Mouse (Mus musculus) layer of hippocampus, adult 8-10 months (tissue): ENCODE measurements around the gene Col27a1. TPM values are rescaled to one million over a fixed set of nuclear protein-coding genes. Genes with fewer than 3 reads are reported as not detected.

Source experiments
- DNase-seq, 2 experiments: peaks; one replicate each; pipeline ENCODE4 v3.0.0; 2022; ENCODE audit warnings: low spot score in 2 of 2
- microRNA-seq, 2 experiments: library from miRNA; unstranded; fragments of <30 nt; microRNA quantifications; one replicate each; pipeline ENCODE4 v1.2.0; 2022
- total RNA-seq, 4 experiments: library from RNA; stranded (reverse); gene quantifications; 2 replicates each; pipeline ENCODE4 v1.2.4; 2022

The Col27a1 gene
- total RNA-seq, 4 experiments from 2014 or later: 4.1 to 10.9 (median 7.8) TPM

DNA sequence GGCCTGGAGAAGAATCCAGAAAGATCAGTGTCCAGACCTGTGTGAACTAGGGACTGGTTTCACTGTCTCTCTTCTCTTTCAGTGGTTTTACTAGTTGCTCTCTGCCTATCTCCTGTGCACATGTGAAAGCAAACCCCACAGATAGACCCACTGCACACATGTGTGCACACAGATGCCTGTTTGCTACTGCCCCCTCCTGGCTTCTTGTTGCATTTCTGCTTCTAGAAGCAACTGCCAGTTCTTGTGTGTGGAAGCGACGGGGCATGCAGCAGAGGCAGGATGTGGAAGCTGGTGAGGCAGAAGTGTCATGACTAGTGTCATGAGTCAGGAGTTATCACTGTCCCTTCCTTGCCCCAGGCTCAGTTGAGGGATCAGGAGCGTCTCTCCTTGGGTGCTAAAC is 158.1 kb downstream of the Col27a1 start:
- no peak for DNase-seq

DNA sequence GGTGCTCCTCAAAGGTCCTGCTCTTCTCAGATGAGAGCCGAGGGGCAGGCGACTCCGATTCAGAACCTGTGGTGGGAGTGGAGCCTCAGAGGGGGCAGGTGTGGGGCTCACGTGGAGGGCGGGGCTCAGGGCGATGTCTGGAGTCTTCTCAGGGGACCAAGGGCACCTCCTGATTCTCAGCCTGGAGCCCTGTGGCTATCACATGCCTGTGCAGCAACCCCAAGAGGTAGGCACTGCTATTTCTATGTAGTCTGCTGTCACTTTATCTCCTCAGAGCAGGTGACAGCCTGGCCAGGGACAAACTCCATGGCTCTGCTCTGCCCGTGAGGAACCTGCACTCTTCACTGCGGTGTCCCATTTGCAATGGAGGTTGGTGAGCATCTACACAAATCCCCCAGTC is 159.6 kb downstream of the Col27a1 start:
- DNase-seq: no peak

DNA sequence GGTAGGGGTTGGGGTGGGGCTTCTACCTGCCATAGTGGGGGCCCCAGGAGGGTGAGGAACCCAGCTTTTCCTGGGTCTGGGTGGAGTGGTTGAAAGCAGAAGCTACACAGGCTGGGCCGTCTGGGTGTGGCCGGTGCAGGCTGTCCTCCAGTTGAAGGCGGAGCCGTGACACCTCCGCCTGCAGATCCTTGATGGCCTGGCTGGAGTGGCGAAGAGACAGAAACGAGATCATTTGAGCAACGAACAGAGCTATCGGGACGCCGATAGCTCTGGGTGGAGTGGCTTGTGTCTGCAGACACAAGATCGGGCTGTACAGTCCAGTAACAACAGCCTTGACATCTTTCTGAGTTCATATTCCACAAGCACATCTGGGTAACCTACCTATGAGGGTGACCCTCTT is 160.5 kb downstream of the Col27a1 start:
- no peak for DNase-seq

DNA sequence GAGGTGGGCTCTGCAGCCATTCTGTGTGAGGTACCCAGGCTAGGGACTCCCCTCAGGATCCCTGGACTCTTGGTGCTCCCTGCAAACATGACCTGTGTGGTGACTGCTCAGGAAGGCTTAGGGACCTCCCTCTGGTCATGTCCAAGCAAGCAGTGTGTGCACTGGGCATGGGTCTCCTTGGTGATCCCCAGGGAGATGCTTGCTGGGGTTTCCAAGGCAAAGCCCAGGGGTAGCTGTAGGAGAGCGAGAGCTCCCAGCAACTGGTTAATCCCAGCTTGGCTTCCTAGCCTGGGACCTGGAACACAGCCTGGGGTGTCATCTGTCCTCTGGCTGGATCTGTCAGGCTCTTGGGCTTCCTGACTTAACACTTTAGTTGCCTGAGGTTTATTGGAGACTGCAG is 161.6 kb downstream of the Col27a1 start:
- DNase-seq: no peak

DNA sequence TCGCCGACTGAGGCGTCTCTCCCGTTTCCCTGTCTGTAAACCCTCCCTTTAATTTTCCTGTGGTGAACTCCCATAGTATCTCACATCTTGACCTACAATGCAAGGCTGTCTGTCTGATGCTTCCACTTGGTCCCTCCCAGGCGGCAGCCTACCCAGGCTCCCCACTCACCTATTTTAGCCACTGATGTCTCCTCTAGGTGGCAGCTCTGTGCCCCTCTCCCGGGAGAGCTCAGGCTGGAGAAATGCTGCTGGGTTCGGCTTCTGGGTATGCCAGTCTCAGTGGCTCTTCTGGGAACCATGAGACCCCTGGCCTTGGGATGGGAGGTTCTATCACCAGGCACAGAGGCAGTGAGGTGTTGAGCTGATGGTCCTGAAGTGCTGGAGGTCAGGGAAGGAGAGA is 163.7 kb downstream of the Col27a1 start:
- DNase-seq: no peak

DNA sequence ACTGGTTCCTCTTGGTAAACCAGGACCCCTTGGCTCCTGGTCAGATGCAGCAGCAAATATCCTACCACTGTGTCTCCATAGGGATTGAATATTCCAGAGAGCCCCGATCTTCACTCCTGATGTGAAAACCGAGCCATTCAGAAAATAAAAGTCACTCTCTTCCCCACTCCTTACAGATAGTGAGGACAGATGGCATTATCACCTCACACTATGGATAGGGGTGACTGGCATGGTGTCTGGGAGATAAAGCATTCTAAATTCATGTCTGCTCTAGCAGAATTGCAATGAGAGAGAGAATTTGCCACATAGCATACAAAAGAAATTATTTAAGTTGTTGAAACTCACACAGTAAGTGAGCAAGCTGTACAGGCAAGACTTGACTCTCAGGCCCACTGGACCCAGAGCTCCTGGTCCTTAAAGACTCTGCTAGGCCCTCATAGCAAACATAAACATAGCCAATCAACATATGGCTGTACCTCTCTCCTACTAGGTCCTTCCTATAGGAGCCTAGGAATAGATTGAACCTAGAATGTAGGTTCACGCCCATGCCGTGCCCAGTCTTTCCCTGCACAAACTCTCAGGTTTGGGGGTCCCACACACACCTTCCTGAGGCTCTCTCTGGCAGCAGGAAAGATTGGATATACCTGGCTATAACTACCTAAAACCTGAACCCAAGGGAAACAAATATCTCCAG is 169.0 kb downstream of the Col27a1 start:
- DNase-seq: no peak

DNA sequence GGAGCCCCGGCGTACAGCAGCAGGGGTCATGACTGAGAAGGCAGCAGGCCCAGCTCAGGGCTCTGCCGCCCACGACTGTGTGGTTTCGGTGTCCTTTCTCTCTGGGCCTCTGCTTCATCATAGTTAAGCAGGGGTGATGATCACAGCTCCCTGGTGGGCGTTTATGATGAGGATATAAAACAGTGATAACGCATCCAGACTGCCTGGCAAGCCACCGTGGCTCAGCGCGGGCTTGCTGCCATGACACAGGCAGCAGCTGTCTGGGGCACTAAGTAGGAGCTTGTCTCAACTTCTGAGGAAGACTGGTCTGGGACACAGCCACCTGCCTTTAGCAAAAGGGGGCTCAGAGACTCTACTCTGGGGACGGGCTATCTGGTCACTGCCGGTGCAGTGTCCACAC is 169.7 kb downstream of the Col27a1 start:
- no peak for DNase-seq

DNA sequence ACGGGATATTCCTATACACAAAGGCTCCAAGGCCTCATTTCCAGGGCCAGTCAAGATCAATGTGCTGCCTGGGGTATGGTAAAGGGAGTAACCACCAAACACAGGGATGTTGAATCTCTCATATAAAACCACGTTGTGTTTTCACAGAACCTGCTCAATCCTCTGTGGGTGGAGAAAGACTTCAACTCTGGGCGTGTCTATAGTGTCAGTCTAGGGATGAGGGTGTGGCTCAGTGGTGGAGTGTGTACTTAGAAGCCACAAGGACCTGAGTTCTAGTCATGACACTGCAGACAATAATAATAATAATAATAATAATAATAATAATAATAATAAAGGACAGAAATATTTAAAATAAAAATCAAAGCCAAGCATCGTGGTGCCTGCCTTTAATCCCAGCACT is 170.5 kb downstream of the Col27a1 start:
- DNase-seq: no peak

Small RNA genes lying within 50 kb of the gene (microRNA-seq; reads per million reads assigned to microRNA genes)
- gene Mir455: 1,920 to 2,201 reads per million in 2 experiments

Other genes with a start within 250 kb of the Col27a1 start
- gene Zfp618, start 248.4 kb upstream of the Col27a1 start, total RNA-seq: 1 to 10 TPM; 3.3 to 4.4 (median 3.5) TPM
- not detected for gene Ambp, start 59.2 kb upstream of the Col27a1 start, total RNA-seq
- not detected for gene Kif12, start 41.9 kb upstream of the Col27a1 start, total RNA-seq
- not detected for gene Orm1, start 130.6 kb downstream of the Col27a1 start, total RNA-seq
- gene Orm3, start 142.2 kb downstream of the Col27a1 start, total RNA-seq: not detected
- not detected for gene Orm2, start 148.4 kb downstream of the Col27a1 start, total RNA-seq
- gene Akna, start 189.3 kb downstream of the Col27a1 start, total RNA-seq: 1 to 10 TPM; 3.0 to 7.6 (median 5.2) TPM